Mouse (Mus musculus): Measurements from ENCODE around the gene Gm10134. TPM values are rescaled to one million over a fixed set of nuclear protein-coding genes. Genes with fewer than 3 reads are reported as not detected.

Gene Gm10134
- polyA plus RNA-seq, 1 experiment from 2014 or later, result 3.6 TPM

GRCm38 (mm10) chr2:28514489-28514888, 8.6 kb downstream of the Gm10134 start:
- no peaks in the 10 kb centered on the region for H3K27me3 ChIP-seq (ENCODE audit: control insufficient read depth, insufficient read depth, low read depth, low read length)

GRCm38 (mm10) chr2:28517206-28517909, 11.5 kb downstream of the Gm10134 start:
- ATAC-seq, result no peak
- Histone ChIP-seq H3K9ac (ENCODE audit: low read depth, low read length) (no peak overlapping the region), H3K27me3 (ENCODE audit: control insufficient read depth, insufficient read depth, low read depth, low read length) (no peaks in the 10 kb centered on the region), H3K4me2 (ENCODE audit: low read length) (peak overlapping the region; percentile 34; the same call in 1 of the 2 replicates), H3K36me3 (ENCODE audit: control insufficient read depth, insufficient read depth, low read length) (no peaks in the 10 kb centered on the region), H3K9me3 (replicated peaks; ENCODE audit: control insufficient read depth, low read length, poor library complexity, severe bottlenecking) (no peaks in the 10 kb centered on the region), H3K4me1 (ENCODE audit: control insufficient read depth, insufficient read depth, low read length) (peaks cover 60% of the 10 kb centered on the region), H3K4me3 (ENCODE audit: low read depth, low read length) (no peak overlapping the region), H3K27ac (ENCODE audit: low read length) (peak overlapping the region; percentile 33)
- 46% methylated on average over 5 of the region's 5 CpGs for WGBS

More at GRCm38 (mm10) chr2:28514489-28514888, 8.6 kb downstream of the Gm10134 start:
- Histone ChIP-seq H3K27ac (ENCODE audit: low read length) (peak overlapping the region; percentile 92), H3K9ac (ENCODE audit: low read depth, low read length) (peak overlapping the region; percentile 90), H3K4me1 (ENCODE audit: control insufficient read depth, insufficient read depth, low read length) (peaks cover 48% of the 10 kb centered on the region), H3K36me3 (ENCODE audit: control insufficient read depth, insufficient read depth, low read length) (no peaks in the 10 kb centered on the region), H3K4me2 (ENCODE audit: low read length) (peak overlapping the region; percentile 97), H3K9me3 (replicated peaks; ENCODE audit: control insufficient read depth, low read length, poor library complexity, severe bottlenecking) (no peaks in the 10 kb centered on the region), H3K4me3 (ENCODE audit: low read depth, low read length) (peak overlapping the region; percentile 64)
- no peak; the same call in 1 of the 2 replicates for ATAC-seq
- WGBS, result 9% methylated on average over 5 of the region's 5 CpGs

- no peaks in the 10 kb centered on the region for H3K36me3 ChIP-seq (ENCODE audit: control insufficient read depth, insufficient read depth, low read length)
- peak overlapping the region; percentile 34; the same call in 1 of the 2 replicates for H3K4me2 ChIP-seq (ENCODE audit: low read length)
- peak; percentile 47 for ATAC-seq
- peak overlapping the region; percentile 33 for H3K27ac ChIP-seq (ENCODE audit: low read length)
- H3K4me1 ChIP-seq (ENCODE audit: control insufficient read depth, insufficient read depth, low read length), result peaks cover 60% of the 10 kb centered on the region
- H3K27me3 ChIP-seq (ENCODE audit: control insufficient read depth, insufficient read depth, low read depth, low read length), result no peaks in the 10 kb centered on the region
- peak overlapping the region; percentile 27; the same call in 1 of the 2 replicates for H3K9ac ChIP-seq (ENCODE audit: low read depth, low read length)
- no peak overlapping the region for H3K4me3 ChIP-seq (ENCODE audit: low read depth, low read length)
- WGBS, result 21% methylated on average over 2 of the region's 2 CpGs
- no peaks in the 10 kb centered on the region for H3K9me3 ChIP-seq (replicated peaks; ENCODE audit: control insufficient read depth, low read length, poor library complexity, severe bottlenecking)
These were observed 12.3 kb downstream of the Gm10134 start for GRCm38 (mm10) chr2:28518231-28518630.

- WGBS, result 67% methylated on average over 5 of the region's 5 CpGs
- H3K9me3 ChIP-seq (replicated peaks; ENCODE audit: control insufficient read depth, low read length, poor library complexity, severe bottlenecking), result no peaks in the 10 kb centered on the region
- peaks cover 64% of the 10 kb centered on the region for H3K4me1 ChIP-seq (ENCODE audit: control insufficient read depth, insufficient read depth, low read length)
- H3K27ac ChIP-seq (ENCODE audit: low read length), result no peak overlapping the region
- H3K27me3 ChIP-seq (ENCODE audit: control insufficient read depth, insufficient read depth, low read depth, low read length), result no peaks in the 10 kb centered on the region
- peak overlapping the region; percentile 2; the same call in 1 of the 2 replicates for H3K9ac ChIP-seq (ENCODE audit: low read depth, low read length)
- no peaks in the 10 kb centered on the region for H3K36me3 ChIP-seq (ENCODE audit: control insufficient read depth, insufficient read depth, low read length)
- no peak overlapping the region for H3K4me3 ChIP-seq (ENCODE audit: low read depth, low read length)
- H3K4me2 ChIP-seq (ENCODE audit: low read length), result no peak overlapping the region
- ATAC-seq, result no peak
These were observed 14.7 kb downstream of the Gm10134 start for GRCm38 (mm10) chr2:28520581-28520980.

- Histone ChIP-seq H3K4me3 (ENCODE audit: low read depth, low read length) (no peak overlapping the region), H3K36me3 (ENCODE audit: control insufficient read depth, insufficient read depth, low read length) (no peaks in the 10 kb centered on the region), H3K27me3 (ENCODE audit: control insufficient read depth, insufficient read depth, low read depth, low read length) (no peaks in the 10 kb centered on the region), H3K9me3 (replicated peaks; ENCODE audit: control insufficient read depth, low read length, poor library complexity, severe bottlenecking) (no peaks in the 10 kb centered on the region), H3K27ac (ENCODE audit: low read length) (no peak overlapping the region), H3K4me2 (ENCODE audit: low read length) (no peak overlapping the region), H3K4me1 (ENCODE audit: control insufficient read depth, insufficient read depth, low read length) (peaks cover 62% of the 10 kb centered on the region), H3K9ac (ENCODE audit: low read depth, low read length) (no peak overlapping the region)
- ATAC-seq, result no peak
- 85% methylated on average over 6 of the region's 6 CpGs for WGBS
These were observed 15.8 kb downstream of the Gm10134 start for GRCm38 (mm10) chr2:28521571-28522151.

- H3K27ac ChIP-seq (ENCODE audit: low read length), result no peak overlapping the region
- H3K27me3 ChIP-seq (ENCODE audit: control insufficient read depth, insufficient read depth, low read depth, low read length), result no peaks in the 10 kb centered on the region
- WGBS, result 89% methylated on average over 4 of the region's 4 CpGs
- H3K9ac ChIP-seq (ENCODE audit: low read depth, low read length), result no peak overlapping the region
- peaks cover 58% of the 10 kb centered on the region for H3K4me1 ChIP-seq (ENCODE audit: control insufficient read depth, insufficient read depth, low read length)
- no peak for ATAC-seq
- H3K4me2 ChIP-seq (ENCODE audit: low read length), result no peak overlapping the region
- no peaks in the 10 kb centered on the region for H3K36me3 ChIP-seq (ENCODE audit: control insufficient read depth, insufficient read depth, low read length)
- H3K4me3 ChIP-seq (ENCODE audit: low read depth, low read length), result no peak overlapping the region
- H3K9me3 ChIP-seq (replicated peaks; ENCODE audit: control insufficient read depth, low read length, poor library complexity, severe bottlenecking), result no peaks in the 10 kb centered on the region
These were observed 16.3 kb downstream of the Gm10134 start for GRCm38 (mm10) chr2:28522166-28522565.

- peak; percentile 72 for ATAC-seq
- Histone ChIP-seq H3K4me1 (ENCODE audit: control insufficient read depth, insufficient read depth, low read length) (peaks cover 57% of the 10 kb centered on the region), H3K27ac (ENCODE audit: low read length) (0 out of 2 replicates have a peak overlapping the region, but pooled peaks have one; percentile 30), H3K4me3 (ENCODE audit: low read depth, low read length) (no peak overlapping the region), H3K27me3 (ENCODE audit: control insufficient read depth, insufficient read depth, low read depth, low read length) (no peaks in the 10 kb centered on the region), H3K4me2 (ENCODE audit: low read length) (no peak overlapping the region), H3K9me3 (replicated peaks; ENCODE audit: control insufficient read depth, low read length, poor library complexity, severe bottlenecking) (no peaks in the 10 kb centered on the region), H3K9ac (ENCODE audit: low read depth, low read length) (no peak overlapping the region), H3K36me3 (ENCODE audit: control insufficient read depth, insufficient read depth, low read length) (no peaks in the 10 kb centered on the region)
- WGBS, result 8% methylated on average over 5 of the region's 5 CpGs
These were observed 17.8 kb downstream of the Gm10134 start for GRCm38 (mm10) chr2:28523643-28524117.

- Histone ChIP-seq H3K27ac (ENCODE audit: low read length) (peak overlapping the region; percentile 72; the same call in 1 of the 2 replicates), H3K4me1 (ENCODE audit: control insufficient read depth, insufficient read depth, low read length) (peaks cover 55% of the 10 kb centered on the region), H3K27me3 (ENCODE audit: control insufficient read depth, insufficient read depth, low read depth, low read length) (no peaks in the 10 kb centered on the region), H3K4me3 (ENCODE audit: low read depth, low read length) (no peak overlapping the region), H3K9me3 (replicated peaks; ENCODE audit: control insufficient read depth, low read length, poor library complexity, severe bottlenecking) (no peaks in the 10 kb centered on the region), H3K4me2 (ENCODE audit: low read length) (no peak overlapping the region), H3K9ac (ENCODE audit: low read depth, low read length) (no peak overlapping the region), H3K36me3 (ENCODE audit: control insufficient read depth, insufficient read depth, low read length) (no peaks in the 10 kb centered on the region)
- 74% methylated on average over 10 of the region's 10 CpGs for WGBS
- ATAC-seq, result no peak
These were observed 18.5 kb downstream of the Gm10134 start for GRCm38 (mm10) chr2:28524406-28524805.
